Mouse (Mus musculus) small intestine, adult 2 months (tissue): ENCODE results near the gene Intu.

Experiments used
- CTCF ChIP-seq: fragments of 200-500 bp; IDR thresholded peaks from 2 replicates; pipeline ENCODE4 v1.5.1; 2012; ENCODE audit warnings: low read depth, mild to moderate bottlenecking, control low read depth, inconsistent platforms, low read length, moderate library complexity, mixed read lengths; ENCODE audit not compliant: insufficient replicate concordance, insufficient read length; ENCODE audit errors: extremely low read depth
- POLR2A ChIP-seq: fragments of 200-500 bp; IDR thresholded peaks from 2 replicates; pipeline ENCODE4 v1.6.1; 2012; ENCODE audit warnings: low read depth, mild to moderate bottlenecking, control low read depth, inconsistent platforms, low read length, moderate library complexity

GRCm38 (mm10) chr3:40685855-40686515, 154.9 kb downstream of the Intu start:
- no peak for TF ChIP-seq CTCF
- TF ChIP-seq POLR2A = no peak
